Mouse (Mus musculus): ENCODE measurements around the gene Efemp1. TPM values are rescaled to one million over a fixed set of nuclear protein-coding genes. Genes with fewer than 3 reads are reported as not detected.

The Efemp1 gene
- polyA plus RNA-seq, 1 experiment: 11.6 TPM

- no peak overlapping the region for H3K4me3 ChIP-seq (ENCODE audit: low read depth, low read length)
- H3K36me3 ChIP-seq (ENCODE audit: control insufficient read depth, insufficient read depth, low read length): no peaks in the 10 kb centered on the region
- no peak for TF ChIP-seq POLR2A (IDR thresholded peaks at IDR 0.05; ENCODE audit: low read depth, low read length)
- TF ChIP-seq CTCF (IDR thresholded peaks at IDR 0.05; ENCODE audit: extremely low read depth, insufficient read length, insufficient replicate concordance, low read depth, low read length): no peak
- H3K4me1 ChIP-seq (ENCODE audit: control insufficient read depth, insufficient read depth, insufficient read length, low read length): no peaks in the 10 kb centered on the region
- H3K27me3 ChIP-seq (ENCODE audit: control insufficient read depth, insufficient read depth, low read length): no peaks in the 10 kb centered on the region
- H3K27ac ChIP-seq (ENCODE audit: insufficient read depth, low read depth, low read length): no peak overlapping the region
Observed at GRCm38 (mm10) chr11:28835141-28835540, 17.9 kb upstream of the Efemp1 start.

GRCm38 (mm10) chr11:28849841-28850240 is 3.2 kb upstream of the Efemp1 start:
- Histone ChIP-seq H3K27ac (ENCODE audit: insufficient read depth, low read depth, low read length) (no peak overlapping the region), H3K27me3 (ENCODE audit: control insufficient read depth, insufficient read depth, low read length) (no peaks in the 10 kb centered on the region), H3K36me3 (ENCODE audit: control insufficient read depth, insufficient read depth, low read length) (no peaks in the 10 kb centered on the region), H3K4me1 (ENCODE audit: control insufficient read depth, insufficient read depth, insufficient read length, low read length) (no peaks in the 10 kb centered on the region), H3K4me3 (ENCODE audit: low read depth, low read length) (no peak overlapping the region)
- no peak for TF ChIP-seq CTCF (IDR thresholded peaks at IDR 0.05; ENCODE audit: extremely low read depth, insufficient read length, insufficient replicate concordance, low read depth, low read length)
- no peak for TF ChIP-seq POLR2A (IDR thresholded peaks at IDR 0.05; ENCODE audit: low read depth, low read length)

DNA sequence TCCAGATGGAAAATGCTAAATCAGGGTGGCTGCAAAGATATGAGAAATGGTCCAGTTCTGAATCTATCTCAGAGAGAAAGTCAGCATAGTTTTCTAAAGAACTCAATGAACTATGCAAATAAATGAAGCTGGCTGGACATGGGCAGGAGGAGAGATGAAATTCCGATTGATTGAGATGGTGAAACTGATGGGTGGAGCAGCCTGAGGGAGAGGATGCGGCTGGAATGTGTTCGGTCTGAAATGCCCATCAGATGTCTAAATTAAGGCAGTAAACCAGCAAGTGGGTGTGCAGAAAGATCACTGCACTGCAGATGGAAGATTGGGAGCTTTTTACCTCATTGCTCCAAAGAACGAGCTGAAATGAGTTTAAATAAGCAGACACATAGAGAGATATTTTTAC is 1.4 kb upstream of the Efemp1 start:
- Histone ChIP-seq H3K27ac (ENCODE audit: insufficient read depth, low read depth, low read length) (no peak overlapping the region), H3K27me3 (ENCODE audit: control insufficient read depth, insufficient read depth, low read length) (no peaks in the 10 kb centered on the region), H3K4me3 (ENCODE audit: low read depth, low read length) (no peak overlapping the region), H3K36me3 (ENCODE audit: control insufficient read depth, insufficient read depth, low read length) (no peaks in the 10 kb centered on the region), H3K4me1 (ENCODE audit: control insufficient read depth, insufficient read depth, insufficient read length, low read length) (no peaks in the 10 kb centered on the region)
- 68% methylated on average over 4 of the region's 4 CpGs for WGBS
- TF ChIP-seq CTCF (IDR thresholded peaks at IDR 0.05; ENCODE audit: extremely low read depth, insufficient read length, insufficient replicate concordance, low read depth, low read length) (no peak), POLR2A (IDR thresholded peaks at IDR 0.05; ENCODE audit: low read depth, low read length) (no peak)

GRCm38 (mm10) chr11:28852361-28852919 is 564 bp upstream of the Efemp1 start:
- no peaks in the 10 kb centered on the region for H3K27me3 ChIP-seq (ENCODE audit: control insufficient read depth, insufficient read depth, low read length)
- H3K27ac ChIP-seq (ENCODE audit: insufficient read depth, low read depth, low read length): no peak overlapping the region
- TF ChIP-seq CTCF (IDR thresholded peaks at IDR 0.05; ENCODE audit: extremely low read depth, insufficient read length, insufficient replicate concordance, low read depth, low read length) (no peak), POLR2A (IDR thresholded peaks at IDR 0.05; ENCODE audit: low read depth, low read length) (no peak)
- no peak overlapping the region for H3K4me3 ChIP-seq (ENCODE audit: low read depth, low read length)
- H3K4me1 ChIP-seq (ENCODE audit: control insufficient read depth, insufficient read depth, insufficient read length, low read length): no peaks in the 10 kb centered on the region
- 22% methylated on average over 6 of the region's 6 CpGs for WGBS
- H3K36me3 ChIP-seq (ENCODE audit: control insufficient read depth, insufficient read depth, low read length): no peaks in the 10 kb centered on the region

GRCm38 (mm10) chr11:28859125-28859524 is 6.1 kb downstream of the Efemp1 start:
- Histone ChIP-seq H3K27ac (ENCODE audit: insufficient read depth, low read depth, low read length) (no peak overlapping the region), H3K27me3 (ENCODE audit: control insufficient read depth, insufficient read depth, low read length) (no peaks in the 10 kb centered on the region), H3K36me3 (ENCODE audit: control insufficient read depth, insufficient read depth, low read length) (no peaks in the 10 kb centered on the region), H3K4me1 (ENCODE audit: control insufficient read depth, insufficient read depth, insufficient read length, low read length) (no peaks in the 10 kb centered on the region), H3K4me3 (ENCODE audit: low read depth, low read length) (no peak overlapping the region)
- TF ChIP-seq CTCF (IDR thresholded peaks at IDR 0.05; ENCODE audit: extremely low read depth, insufficient read length, insufficient replicate concordance, low read depth, low read length) (no peak), POLR2A (IDR thresholded peaks at IDR 0.05; ENCODE audit: low read depth, low read length) (no peak)

- H3K4me3 ChIP-seq (ENCODE audit: low read depth, low read length): no peak overlapping the region
- no peaks in the 10 kb centered on the region for H3K27me3 ChIP-seq (ENCODE audit: control insufficient read depth, insufficient read depth, low read length)
- H3K36me3 ChIP-seq (ENCODE audit: control insufficient read depth, insufficient read depth, low read length): no peaks in the 10 kb centered on the region
- TF ChIP-seq CTCF (IDR thresholded peaks at IDR 0.05; ENCODE audit: extremely low read depth, insufficient read length, insufficient replicate concordance, low read depth, low read length) (no peak), POLR2A (IDR thresholded peaks at IDR 0.05; ENCODE audit: low read depth, low read length) (no peak)
- no peak overlapping the region for H3K27ac ChIP-seq (ENCODE audit: insufficient read depth, low read depth, low read length)
- 85% methylated on average over 2 of the region's 2 CpGs for WGBS
- no peaks in the 10 kb centered on the region for H3K4me1 ChIP-seq (ENCODE audit: control insufficient read depth, insufficient read depth, insufficient read length, low read length)
Observed at GRCm38 (mm10) chr11:28869129-28869528, 16.1 kb downstream of the Efemp1 start.

DNA sequence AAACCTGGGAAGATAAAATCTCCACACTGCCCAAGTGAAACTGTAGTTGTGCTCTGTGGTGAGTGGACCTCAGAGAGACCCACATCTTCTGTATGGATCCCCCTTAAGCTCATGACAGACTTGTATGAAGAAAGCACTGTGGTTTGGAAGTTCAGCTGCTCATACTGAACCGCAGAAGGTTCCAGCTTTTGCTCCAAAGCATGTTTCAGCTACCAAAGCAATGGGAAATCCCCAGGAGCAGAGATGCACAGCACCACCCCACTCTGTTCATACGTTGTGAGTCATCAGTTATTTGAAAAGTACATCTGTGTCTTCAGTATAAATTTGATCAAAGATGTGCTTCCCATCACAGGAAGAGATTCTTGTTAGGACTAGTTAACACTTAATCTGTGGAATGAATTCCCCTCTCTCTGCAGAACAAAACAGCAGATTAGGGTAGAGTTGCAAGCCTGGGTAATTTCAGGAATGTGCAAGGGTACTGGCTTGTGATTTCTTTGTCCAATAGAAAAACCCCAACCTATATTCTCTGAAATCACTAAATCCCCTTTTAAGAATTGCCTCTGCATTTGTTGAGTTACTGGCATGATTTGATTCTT is 28.5 kb downstream of the Efemp1 start:
- H3K27ac ChIP-seq (ENCODE audit: insufficient read depth, low read depth, low read length): no peak overlapping the region
- WGBS: 47% methylated on average over 2 of the region's 2 CpGs
- no peaks in the 10 kb centered on the region for H3K27me3 ChIP-seq (ENCODE audit: control insufficient read depth, insufficient read depth, low read length)
- H3K4me1 ChIP-seq (ENCODE audit: control insufficient read depth, insufficient read depth, insufficient read length, low read length): no peaks in the 10 kb centered on the region
- no peak overlapping the region for H3K4me3 ChIP-seq (ENCODE audit: low read depth, low read length)
- H3K36me3 ChIP-seq (ENCODE audit: control insufficient read depth, insufficient read depth, low read length): no peaks in the 10 kb centered on the region
- TF ChIP-seq CTCF (IDR thresholded peaks at IDR 0.05; ENCODE audit: extremely low read depth, insufficient read length, insufficient replicate concordance, low read depth, low read length): no peak
- no peak for TF ChIP-seq POLR2A (IDR thresholded peaks at IDR 0.05; ENCODE audit: low read depth, low read length)
